ENCODE assay signal across 8 mouse cellular contexts in genomic region chr4:151988014-151988341, GRCm38 (mm10). TPM values are rescaled to one million over a fixed set of nuclear protein-coding genes. Genes with fewer than 3 reads are reported as not detected.
A peak's percentile ranks its signal among the peaks of the same experiment; 100 is the strongest.
DNase-seq lines count a peak whose midpoint lies in the region; ATAC-seq and TF ChIP-seq lines count a peak whose summit lies in the region.

No protein-coding gene starts in this region.

- in situ Hi-C loops in CH12.LX (cut with MboI; ENCODE audit: low pct_ligation_motif_present, low pct_unique_long_range_greater_than_20kb, low sequenced_read_pairs) = no loop called here

- peaks cover 43% of the 10 kb centered on the region for H3K4me1 ChIP-seq in heart, embryonic 12.5 days (replicated peaks)
- peaks cover 7 to 26% of the 10 kb centered on the region in 2 experiments; a peak in 3 of 4 replicates for H3K4me1 ChIP-seq in CH12.LX (ENCODE audit: control insufficient read depth in 1 of 2, insufficient read depth in 2 of 2)
- peaks cover 37% of the 10 kb centered on the region for H3K4me1 ChIP-seq in forebrain, embryonic 12.5 days
- peaks cover 45% of the 10 kb centered on the region for H3K4me1 ChIP-seq in liver, embryonic 15.5 days (replicated peaks)

- no peak for TF ChIP-seq CTCF in CH12.LX (conservative IDR thresholded peaks at IDR 0.05 in 1 of 2, IDR thresholded peaks at IDR 0.05 in 1 of 2; ENCODE audit: low read depth in 2 of 2, low read length in 2 of 2)

- no peak for DNase-seq in heart, adult 18-20 months
- DNase-seq in CH12.LX (ENCODE audit: extremely low read depth) = no peak
- no peak for DNase-seq in urinary bladder, postnatal 36 days (ENCODE audit: low spot score in 2 of 2)
- DNase-seq in gastrocnemius, postnatal 10 days = no peak
- DNase-seq in left cerebral cortex, postnatal 14 days (ENCODE audit: low spot score in 2 of 2) = no peak

- dilution Hi-C loops in CH12.LX (cut with MboI; ENCODE audit: extremely low pct_ligation_motif_present, extremely low pct_unique_long_range_greater_than_20kb, low sequenced_read_pairs) = no loop called here

- H3K36me3 ChIP-seq in heart, embryonic 12.5 days = peaks cover 39% of the 10 kb centered on the region
- peaks cover 45 to 63% of the 10 kb centered on the region in 2 experiments for H3K36me3 ChIP-seq in CH12.LX (replicated peaks in 1 of 2; ENCODE audit: control insufficient read depth in 1 of 2, insufficient read depth in 1 of 2, low read length in 1 of 2)
- peaks cover 42% of the 10 kb centered on the region for H3K36me3 ChIP-seq in forebrain, embryonic 12.5 days (replicated peaks)
- H3K36me3 ChIP-seq in liver, embryonic 15.5 days (replicated peaks) = peaks cover 29% of the 10 kb centered on the region

- no peak for TF ChIP-seq POLR2A in CH12.LX (IDR thresholded peaks at IDR 0.05; ENCODE audit: low read depth, low read length)

- no peak for TF ChIP-seq RAD21 in CH12.LX (IDR thresholded peaks at IDR 0.05; ENCODE audit: low read depth, low read length)

- H3K4me3 ChIP-seq in heart, embryonic 12.5 days = peak overlapping the region; percentile 69
- peak overlapping the region; percentile 83 to 90 (median 86) for H3K4me3 ChIP-seq in CH12.LX (replicated peaks in 1 of 3; ENCODE audit: low read depth in 2 of 3, low read length in 2 of 3, poor library complexity in 1 of 3)
- H3K4me3 ChIP-seq in forebrain, embryonic 12.5 days (replicated peaks) = peak overlapping the region; percentile 77
- H3K4me3 ChIP-seq in liver, embryonic 15.5 days (replicated peaks) = peak overlapping the region; percentile 90

- H3K9me3 ChIP-seq in heart, embryonic 12.5 days (replicated peaks) = no peaks in the 10 kb centered on the region
- H3K9me3 ChIP-seq in CH12.LX (replicated peaks; ENCODE audit: low read length) = no peaks in the 10 kb centered on the region
- no peaks in the 10 kb centered on the region for H3K9me3 ChIP-seq in forebrain, embryonic 12.5 days
- no peaks in the 10 kb centered on the region for H3K9me3 ChIP-seq in liver, embryonic 15.5 days (replicated peaks)

- H3K27me3 ChIP-seq in heart, embryonic 12.5 days (replicated peaks) = no peaks in the 10 kb centered on the region
- no peaks in the 10 kb centered on the region for H3K27me3 ChIP-seq in CH12.LX (replicated peaks)
- H3K27me3 ChIP-seq in forebrain, embryonic 12.5 days = no peaks in the 10 kb centered on the region
- H3K27me3 ChIP-seq in liver, embryonic 15.5 days = peaks cover 14% of the 10 kb centered on the region

- peak overlapping the region; percentile 86 for H3K9ac ChIP-seq in heart, embryonic 12.5 days
- peak overlapping the region; percentile 47 for H3K9ac ChIP-seq in CH12.LX (ENCODE audit: insufficient read depth, low read depth)
- peak overlapping the region; percentile 92 for H3K9ac ChIP-seq in forebrain, embryonic 12.5 days
- peak overlapping the region; percentile 86 for H3K9ac ChIP-seq in liver, embryonic 15.5 days

- intact Hi-C loops in left cerebral cortex, postnatal 14 days (cut with DNase I) = loop anchor here (5.0 kb wide), 1 partner anchor 34 kb away; no protein-coding TSS in a partner anchor

- H3K27ac ChIP-seq in heart, embryonic 12.5 days (ENCODE audit: poor library complexity, severe bottlenecking) = no peak overlapping the region
- H3K27ac ChIP-seq in CH12.LX (ENCODE audit: insufficient read depth, low read depth) = no peak overlapping the region
- peak overlapping the region; percentile 72; the same call in 1 of the 2 replicates for H3K27ac ChIP-seq in forebrain, embryonic 12.5 days
- H3K27ac ChIP-seq in liver, embryonic 15.5 days (replicated peaks) = peak overlapping the region; percentile 72; the same call in 1 of the 2 replicates

- ATAC-seq in heart, embryonic 12.5 days (ENCODE audit: insufficient number of reproducible peaks, low FRiP score) = no peak
- ATAC-seq in forebrain, embryonic 12.5 days (ENCODE audit: low FRiP score) = no peak
- ATAC-seq in liver, embryonic 15.5 days (ENCODE audit: insufficient read depth) = no peak

- H3K79me2 ChIP-seq in CH12.LX (replicated peaks; ENCODE audit: control insufficient read depth, extremely low read depth, insufficient read depth, poor library complexity, severe bottlenecking) = peaks cover 10% of the 10 kb centered on the region

- WGBS in heart, embryonic 12.5 days = 25% methylated on average over 10 of the region's 10 CpGs
- WGBS in forebrain, embryonic 12.5 days = 22% methylated on average over 10 of the region's 10 CpGs
- WGBS in liver, embryonic 15.5 days (ENCODE audit: insufficient replicate concordance) = 20% methylated on average over 10 of the region's 10 CpGs

- H3K4me2 ChIP-seq in heart, embryonic 12.5 days = peak overlapping the region; percentile 85
- H3K4me2 ChIP-seq in CH12.LX (ENCODE audit: insufficient read depth, low read depth, poor library complexity, severe bottlenecking) = peak overlapping the region; percentile 82
- H3K4me2 ChIP-seq in forebrain, embryonic 12.5 days = peak overlapping the region; percentile 83
- peak overlapping the region; percentile 96 for H3K4me2 ChIP-seq in liver, embryonic 15.5 days

- no peak for TF ChIP-seq EP300 in CH12.LX (IDR thresholded peaks at IDR 0.05; ENCODE audit: low read length)

TF ChIP-seq in CH12.LX, 34 proteins besides CTCF, POLR2A, EP300 and RAD21:
- TF ChIP-seq BHLHE40 (IDR thresholded peaks at IDR 0.05; ENCODE audit: low read depth, low read length) (no peak), MAX (IDR thresholded peaks at IDR 0.05; ENCODE audit: low read length) (no peak), ZKSCAN1 (IDR thresholded peaks at IDR 0.05; ENCODE audit: borderline replicate concordance, low read depth, low read length) (no peak), TCF12 (IDR thresholded peaks at IDR 0.05; ENCODE audit: low read depth, low read length) (no peak), CHD2 (IDR thresholded peaks at IDR 0.05; ENCODE audit: low read length) (no peak), IRF4 (IDR thresholded peaks at IDR 0.05; ENCODE audit: low read depth, low read length) (no peak), ZMIZ1 (IDR thresholded peaks at IDR 0.05; ENCODE audit: low read depth, low read length) (no peak)

RNA-seq across cellular contexts. Expression of gene Thap3, which starts 0.8 kb away (rescaled TPM):
- polyA plus RNA-seq in heart, embryonic 12.5 days (2016; fragmentation: Nextera tagmentation; extraction: Ambion mirVana) = 25.2 and 26.6 TPM in 2 replicates
- 10 to 100 TPM; 10.5 to 14.9 TPM for total RNA-seq in heart, adult 18-20 months (2021)
- total RNA-seq in CH12.LX (2012; rRNA removed) = 20.0 and 27.6 TPM in 2 replicates
- 10.1 and 12.8 TPM in 2 replicates for total RNA-seq in CH12.LX (2014; rRNA removed)
- 11.0 and 11.7 TPM in 2 replicates for polyA plus RNA-seq in CH12.LX (2012; ENCODE audit: insufficient read length, low read depth)
- polyA plus RNA-seq in forebrain, embryonic 12.5 days (2016; fragmentation: Nextera tagmentation; extraction: Ambion mirVana) = 33.9 and 38.6 TPM in 2 replicates
- polyA plus RNA-seq in liver, embryonic 15.5 days (2015; fragmentation: Nextera tagmentation; extraction: Ambion mirVana) = 6.4 and 7.9 TPM in 2 replicates
- 10 to 100 TPM; 34.1 to 34.4 TPM for total RNA-seq in gastrocnemius, postnatal 10 days (2021)
- 10 to 100 TPM; 16.1 to 19.3 TPM for total RNA-seq in left cerebral cortex, postnatal 14 days (2021)

RNA-seq across cellular contexts. Expression of gene Phf13, which starts 8.1 kb away (rescaled TPM):
- 26.7 and 27.0 TPM in 2 replicates for polyA plus RNA-seq in heart, embryonic 12.5 days (2016; fragmentation: Nextera tagmentation; extraction: Ambion mirVana)
- total RNA-seq in heart, adult 18-20 months (2021) = 1 to 10 TPM; 5.4 to 5.9 TPM
- total RNA-seq in CH12.LX (2012; rRNA removed) (4.9 and 5.0 TPM in 2 replicates), CH12.LX (2014; rRNA removed) (1.9 and 2.1 TPM in 2 replicates)
- polyA plus RNA-seq in CH12.LX (2012; ENCODE audit: insufficient read length, low read depth) = 3.9 and 4.9 TPM in 2 replicates
- 24.4 and 27.4 TPM in 2 replicates for polyA plus RNA-seq in forebrain, embryonic 12.5 days (2016; fragmentation: Nextera tagmentation; extraction: Ambion mirVana)
- 5.1 and 5.7 TPM in 2 replicates for polyA plus RNA-seq in liver, embryonic 15.5 days (2015; fragmentation: Nextera tagmentation; extraction: Ambion mirVana)
- 1 to 10 TPM; 6.5 to 9.5 TPM for total RNA-seq in gastrocnemius, postnatal 10 days (2021)
- 10 to 100 TPM; 14.2 to 14.4 TPM for total RNA-seq in left cerebral cortex, postnatal 14 days (2021)

RNA-seq across cellular contexts. Expression of gene Klhl21, which starts 20.6 kb away (rescaled TPM):
- 41.0 and 41.4 TPM in 2 replicates for polyA plus RNA-seq in heart, embryonic 12.5 days (2016; fragmentation: Nextera tagmentation; extraction: Ambion mirVana)
- total RNA-seq in heart, adult 18-20 months (2021) = 10 to 100 TPM; 82.1 to 83.9 TPM
- total RNA-seq in CH12.LX (2012; rRNA removed) (7.1 and 9.5 TPM in 2 replicates), CH12.LX (2014; rRNA removed) (4.4 and 4.9 TPM in 2 replicates)
- polyA plus RNA-seq in CH12.LX (2012; ENCODE audit: insufficient read length, low read depth) = 9.1 and 9.4 TPM in 2 replicates
- 5.3 and 5.5 TPM in 2 replicates for polyA plus RNA-seq in forebrain, embryonic 12.5 days (2016; fragmentation: Nextera tagmentation; extraction: Ambion mirVana)
- 6.3 and 7.2 TPM in 2 replicates for polyA plus RNA-seq in liver, embryonic 15.5 days (2015; fragmentation: Nextera tagmentation; extraction: Ambion mirVana)
- 10 to 100 TPM; 28.9 to 29.3 TPM for total RNA-seq in gastrocnemius, postnatal 10 days (2021)
- total RNA-seq in left cerebral cortex, postnatal 14 days (2021) = 10 to 100 TPM; 12.7 to 13.4 TPM

RNA-seq across cellular contexts. Expression of gene Zbtb48, which starts 39.5 kb away (rescaled TPM):
- 13.9 and 15.1 TPM in 2 replicates for polyA plus RNA-seq in heart, embryonic 12.5 days (2016; fragmentation: Nextera tagmentation; extraction: Ambion mirVana)
- 1 to 10 TPM; 3.4 to 3.6 TPM for total RNA-seq in heart, adult 18-20 months (2021)
- total RNA-seq in CH12.LX (2012; rRNA removed) = 7.4 and 10.5 TPM in 2 replicates
- 8.6 and 10.5 TPM in 2 replicates for total RNA-seq in CH12.LX (2014; rRNA removed)
- 13.6 and 14.0 TPM in 2 replicates for polyA plus RNA-seq in CH12.LX (2012; ENCODE audit: insufficient read length, low read depth)
- 23.7 and 24.2 TPM in 2 replicates for polyA plus RNA-seq in forebrain, embryonic 12.5 days (2016; fragmentation: Nextera tagmentation; extraction: Ambion mirVana)
- 7.8 and 8.4 TPM in 2 replicates for polyA plus RNA-seq in liver, embryonic 15.5 days (2015; fragmentation: Nextera tagmentation; extraction: Ambion mirVana)
- total RNA-seq in gastrocnemius, postnatal 10 days (2021) = 1 to 10 TPM; 3.2 to 4.7 TPM
- total RNA-seq in left cerebral cortex, postnatal 14 days (2021) = 10 to 100 TPM; 11.5 to 13.2 TPM

RNA-seq across cellular contexts. Expression of gene Tas1r1, which starts 50.4 kb away (rescaled TPM):
- 0.06 and 0.13 TPM in 2 replicates for polyA plus RNA-seq in heart, embryonic 12.5 days (2016; fragmentation: Nextera tagmentation; extraction: Ambion mirVana)
- under 1 TPM; 0.10 to 0.13 TPM for total RNA-seq in heart, adult 18-20 months (2021)
- total RNA-seq in CH12.LX (2012; rRNA removed) (0.13 and 0.21 TPM in 2 replicates), CH12.LX (2014; rRNA removed) (not detected in 2 replicates)
- not detected in 2 replicates for polyA plus RNA-seq in CH12.LX (2012; ENCODE audit: insufficient read length, low read depth)
- polyA plus RNA-seq in forebrain, embryonic 12.5 days (2016; fragmentation: Nextera tagmentation; extraction: Ambion mirVana) = 0.55 and 0.78 TPM in 2 replicates
- 0.07 and 0.13 TPM in 2 replicates for polyA plus RNA-seq in liver, embryonic 15.5 days (2015; fragmentation: Nextera tagmentation; extraction: Ambion mirVana)
- total RNA-seq in gastrocnemius, postnatal 10 days (2021) = 1 to 10 TPM; 1.1 to 1.3 TPM
- under 1 TPM; 0.49 to 0.55 TPM for total RNA-seq in left cerebral cortex, postnatal 14 days (2021)

Comparison
In these comparisons a context has a peak if more than half of its experiments do, and no peak if none do; other contexts are left out.
1. H3K27ac ChIP-seq: peak in forebrain, embryonic 12.5 days (single experiment) and liver, embryonic 15.5 days (single experiment); none in heart, embryonic 12.5 days (single experiment) and CH12.LX (single experiment).
2. Peak in every context shown above with its lines, with median percentiles within 50 percentile points of each other: H3K4me2 ChIP-seq, H3K4me3 ChIP-seq and H3K9ac ChIP-seq.